Mouse (Mus musculus): ENCODE measurements at regions not wholly inside any gene's neighbourhood (a gene's known extent, or its start where the extent isn't known, plus 50 kb on each side); places are given as distances from the start of the nearest gene placed in this dataset.

- in situ Hi-C loops (cut with MboI; ENCODE audit: low pct_unique_long_range_greater_than_20kb in 1 of 2, low sequenced_read_pairs in 2 of 2, unreplicated experiment in 1 of 2) = no loop called here
Observed at GRCm38 (mm10) chr12:117414020-117414419, 102.3 kb upstream of the Rapgef5 start.

- in situ Hi-C loops (cut with MboI; ENCODE audit: low pct_unique_long_range_greater_than_20kb in 1 of 2, low sequenced_read_pairs in 2 of 2, unreplicated experiment in 1 of 2) = no loop called here
Observed at GRCm38 (mm10) chr12:117415146-117415545, 101.1 kb upstream of the Rapgef5 start.

GRCm38 (mm10) chr12:117417991-117418390 is 98.3 kb upstream of the Rapgef5 start:
- in situ Hi-C loops (cut with MboI; ENCODE audit: low pct_unique_long_range_greater_than_20kb in 1 of 2, low sequenced_read_pairs in 2 of 2, unreplicated experiment in 1 of 2) = no loop called here

- in situ Hi-C loops (cut with MboI; ENCODE audit: low pct_unique_long_range_greater_than_20kb in 1 of 2, low sequenced_read_pairs in 2 of 2, unreplicated experiment in 1 of 2) = loop anchor here in 1 of 2 experiments (10.0 kb wide), 1 partner anchor 342 kb away; no protein-coding TSS in a partner anchor
Observed at GRCm38 (mm10) chr12:117422315-117422978, 93.8 kb upstream of the Rapgef5 start.

GRCm38 (mm10) chr12:117425363-117426031 is 90.8 kb upstream of the Rapgef5 start:
- in situ Hi-C loops (cut with MboI; ENCODE audit: low pct_unique_long_range_greater_than_20kb in 1 of 2, low sequenced_read_pairs in 2 of 2, unreplicated experiment in 1 of 2) = loop anchor here in 1 of 2 experiments (10.0 kb wide), 1 partner anchor 339 kb away; no protein-coding TSS in a partner anchor

GRCm38 (mm10) chr12:117427431-117427830 is 88.8 kb upstream of the Rapgef5 start:
- in situ Hi-C loops (cut with MboI; ENCODE audit: low pct_unique_long_range_greater_than_20kb in 1 of 2, low sequenced_read_pairs in 2 of 2, unreplicated experiment in 1 of 2) = loop anchor here in 1 of 2 experiments (10.0 kb wide), 1 partner anchor 337 kb away; no protein-coding TSS in a partner anchor

- in situ Hi-C loops (cut with MboI; ENCODE audit: low pct_unique_long_range_greater_than_20kb in 1 of 2, low sequenced_read_pairs in 2 of 2, unreplicated experiment in 1 of 2) = no loop called here
Observed at GRCm38 (mm10) chr12:117430886-117431285, 85.4 kb upstream of the Rapgef5 start.

- in situ Hi-C loops (cut with MboI; ENCODE audit: low pct_unique_long_range_greater_than_20kb in 1 of 2, low sequenced_read_pairs in 2 of 2, unreplicated experiment in 1 of 2) = no loop called here
Observed at GRCm38 (mm10) chr12:117432788-117433187, 83.5 kb upstream of the Rapgef5 start.

GRCm38 (mm10) chr12:117437011-117437410 is 79.3 kb upstream of the Rapgef5 start:
- in situ Hi-C loops (cut with MboI; ENCODE audit: low pct_unique_long_range_greater_than_20kb in 1 of 2, low sequenced_read_pairs in 2 of 2, unreplicated experiment in 1 of 2) = no loop called here

- in situ Hi-C loops (cut with MboI; ENCODE audit: low pct_unique_long_range_greater_than_20kb in 1 of 2, low sequenced_read_pairs in 2 of 2, unreplicated experiment in 1 of 2) = no loop called here
Observed at GRCm38 (mm10) chr12:117439015-117439605, 77.2 kb upstream of the Rapgef5 start.

- in situ Hi-C loops (cut with MboI; ENCODE audit: low pct_unique_long_range_greater_than_20kb in 1 of 2, low sequenced_read_pairs in 2 of 2, unreplicated experiment in 1 of 2) = no loop called here
Observed at GRCm38 (mm10) chr12:117444247-117444989, 71.9 kb upstream of the Rapgef5 start.

GRCm38 (mm10) chr12:117447223-117447622 is 69.1 kb upstream of the Rapgef5 start:
- in situ Hi-C loops (cut with MboI; ENCODE audit: low pct_unique_long_range_greater_than_20kb in 1 of 2, low sequenced_read_pairs in 2 of 2, unreplicated experiment in 1 of 2) = no loop called here

GRCm38 (mm10) chr12:117447843-117448728 is 68.2 kb upstream of the Rapgef5 start:
- in situ Hi-C loops (cut with MboI; ENCODE audit: low pct_unique_long_range_greater_than_20kb in 1 of 2, low sequenced_read_pairs in 2 of 2, unreplicated experiment in 1 of 2) = no loop called here

- in situ Hi-C loops (cut with MboI; ENCODE audit: low pct_unique_long_range_greater_than_20kb in 1 of 2, low sequenced_read_pairs in 2 of 2, unreplicated experiment in 1 of 2) = no loop called here
Observed at GRCm38 (mm10) chr12:117449080-117449479, 67.2 kb upstream of the Rapgef5 start.

GRCm38 (mm10) chr12:117450106-117450505 is 66.2 kb upstream of the Rapgef5 start:
- in situ Hi-C loops (cut with MboI; ENCODE audit: low pct_unique_long_range_greater_than_20kb in 1 of 2, low sequenced_read_pairs in 2 of 2, unreplicated experiment in 1 of 2) = no loop called here

- in situ Hi-C loops (cut with MboI; ENCODE audit: low pct_unique_long_range_greater_than_20kb in 1 of 2, low sequenced_read_pairs in 2 of 2, unreplicated experiment in 1 of 2) = no loop called here
Observed at GRCm38 (mm10) chr12:117450871-117451270, 65.4 kb upstream of the Rapgef5 start.

- in situ Hi-C loops (cut with MboI; ENCODE audit: low pct_unique_long_range_greater_than_20kb in 1 of 2, low sequenced_read_pairs in 2 of 2, unreplicated experiment in 1 of 2) = no loop called here
Observed at GRCm38 (mm10) chr12:117451441-117451840, 64.8 kb upstream of the Rapgef5 start.

GRCm38 (mm10) chr12:117455800-117456199 is 60.5 kb upstream of the Rapgef5 start:
- in situ Hi-C loops (cut with MboI; ENCODE audit: low pct_unique_long_range_greater_than_20kb in 1 of 2, low sequenced_read_pairs in 2 of 2, unreplicated experiment in 1 of 2) = no loop called here
